Mouse (Mus musculus): Measurements from ENCODE around the gene Ccer2.

DNA sequence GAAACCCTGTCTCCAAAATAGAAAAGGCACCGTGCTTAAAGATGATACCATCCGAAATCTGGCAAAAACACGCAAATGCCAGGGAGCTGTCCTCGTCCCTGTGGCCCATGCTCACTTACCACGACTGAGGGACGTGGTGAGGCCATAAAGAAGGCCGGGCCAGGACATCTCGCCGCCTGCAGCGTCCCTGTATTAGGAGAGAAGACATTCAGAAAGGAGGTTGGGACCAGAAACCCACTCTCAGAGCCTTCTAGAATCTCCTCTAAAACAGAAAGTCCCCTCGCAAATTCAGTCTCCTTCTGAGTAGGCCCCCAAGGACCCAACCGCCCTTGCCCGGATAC lies 14.6 kb upstream of the Ccer2 start:
- TF ChIP-seq CTCF (IDR thresholded peaks at IDR 0.05; ENCODE audit: borderline replicate concordance, insufficient read depth, low read length), result no peak
- TF ChIP-seq POLR2A (IDR thresholded peaks at IDR 0.05; ENCODE audit: low read depth, low read length), result no peak

Measured in embryonic fibroblast, embryonic 13.5 days (primary cell).